Mouse (Mus musculus) gastrocnemius, postnatal 10 days (tissue): ENCODE measurements around the gene Rps6kb2. TPM values are rescaled to one million over a fixed set of nuclear protein-coding genes. Genes with fewer than 3 reads are reported as not detected.

ENCODE experiments used
- DNase-seq: peaks from one replicate; pipeline ENCODE4 v3.0.0; 2021; ENCODE audit warnings: mixed read lengths
- total RNA-seq, 2 experiments: library from RNA; stranded (reverse); gene quantifications; 2 replicates each; pipeline ENCODE4 v1.2.3; 2021

The Rps6kb2 gene
- total RNA-seq, 2 experiments from 2014 or later: 25.3 to 30.9 TPM

GRCm38 (mm10) chr19:4189051-4189620 lies 26.0 kb upstream of the Rps6kb2 start:
- no peak for DNase-seq

- DNase-seq: no peak
Measured at GRCm38 (mm10) chr19:4187303-4187702, 24.1 kb upstream of the Rps6kb2 start.

GRCm38 (mm10) chr19:4184976-4185975 lies 22.1 kb upstream of the Rps6kb2 start:
- DNase-seq: no peak

GRCm38 (mm10) chr19:4183689-4184088 lies 20.5 kb upstream of the Rps6kb2 start:
- no peak for DNase-seq

GRCm38 (mm10) chr19:4181892-4182291 lies 18.7 kb upstream of the Rps6kb2 start:
- DNase-seq: no peak

- no peak for DNase-seq
Measured at GRCm38 (mm10) chr19:4180411-4180810, 17.3 kb upstream of the Rps6kb2 start.

- DNase-seq: peak; percentile 50
Measured at GRCm38 (mm10) chr19:4175368-4175947, 12.3 kb upstream of the Rps6kb2 start, which contains the start of gene Carns1. Gene Carns1 (minus strand): TSS chr19:4175479.

GRCm38 (mm10) chr19:4172925-4173324 lies 9.8 kb upstream of the Rps6kb2 start:
- no peak for DNase-seq

GRCm38 (mm10) chr19:4171393-4172290 lies 8.5 kb upstream of the Rps6kb2 start:
- peak; percentile 63 for DNase-seq

GRCm38 (mm10) chr19:4170723-4171392 lies 7.7 kb upstream of the Rps6kb2 start:
- no peak for DNase-seq

GRCm38 (mm10) chr19:4169810-4170209 lies 6.7 kb upstream of the Rps6kb2 start:
- no peak for DNase-seq

- DNase-seq: peak; percentile 99
Measured at GRCm38 (mm10) chr19:4169378-4169784, 6.2 kb upstream of the Rps6kb2 start.

GRCm38 (mm10) chr19:4166678-4167476 lies 3.7 kb upstream of the Rps6kb2 start:
- DNase-seq: no peak

- no peak for DNase-seq
Measured at GRCm38 (mm10) chr19:4164721-4165120, 1.6 kb upstream of the Rps6kb2 start.

GRCm38 (mm10) chr19:4164100-4164499 lies 946 bp upstream of the Rps6kb2 start:
- DNase-seq: no peak

GRCm38 (mm10) chr19:4163543-4163887 lies 361 bp upstream of the Rps6kb2 start:
- no peak for DNase-seq

GRCm38 (mm10) chr19:4159049-4159448 lies 4.1 kb downstream of the Rps6kb2 start:
- DNase-seq: no peak

- no peak for DNase-seq
Measured at GRCm38 (mm10) chr19:4156771-4157170, 6.4 kb downstream of the Rps6kb2 start.

- DNase-seq: no peak
Measured at GRCm38 (mm10) chr19:4156073-4156579, 7.0 kb downstream of the Rps6kb2 start.
